Mouse (Mus musculus) liver, postnatal 0 days (tissue): ENCODE data around the gene Gm14325.
"Not testable (repeated sequence)": the region's sequence is repeated elsewhere in the genome, so short reads cannot be mapped to it uniquely, and the experiment has no call there.

Experiments used
- CTCF ChIP-seq: sonication (generic); IDR thresholded peaks from 2 replicates; pipeline ENCODE4 v1.5.1; 2016; ENCODE audit warnings: antibody characterized with exemption, low read depth
- EP300 ChIP-seq: IDR thresholded peaks from 2 replicates; pipeline ENCODE4 v1.6.1; 2016; ENCODE audit warnings: antibody characterized with exemption, low read depth, mild to moderate bottlenecking

DNA sequence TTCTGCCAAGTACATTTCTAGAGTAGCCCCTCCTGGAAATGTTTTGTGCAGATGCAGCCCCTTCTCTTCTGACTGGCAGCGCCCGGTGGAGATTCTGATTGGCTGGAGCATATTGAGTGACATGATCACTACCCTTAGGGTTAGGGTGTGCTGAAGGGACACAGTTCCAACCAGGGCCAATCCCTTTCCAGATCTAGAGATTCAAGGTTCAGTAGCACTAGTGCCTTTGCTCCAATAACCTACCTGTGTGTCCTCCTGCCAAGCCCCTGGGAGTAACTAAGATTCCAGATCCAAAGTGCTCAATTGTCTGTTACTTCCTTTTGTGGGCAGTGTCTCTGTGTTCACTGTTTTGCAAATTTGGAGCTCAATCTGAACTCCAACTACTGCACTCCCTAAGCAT, 34.0 kb downstream of the Gm14325 start:
- TF ChIP-seq CTCF, EP300: not testable (repeated sequence)
